Mouse (Mus musculus) neural tube, embryonic 14.5 days (tissue): Measurements from ENCODE around the gene Sik3. TPM values are rescaled to one million over a fixed set of nuclear protein-coding genes. Genes with fewer than 3 reads are reported as not detected.

Experiments
- ATAC-seq: fragments of 200-750 bp; cut with Nextera tagmentation; 2 replicates; pipeline ENCODE4 v1.8.0; 2017; ENCODE audit warnings: low read depth, mild to moderate bottlenecking, moderate TSS enrichment, moderate library complexity
- H3K27ac ChIP-seq: fragments of 300-500 bp; sonication (generic); 2 replicates; pipeline ENCODE4 v1.5.1; 2014; ENCODE audit warnings: low read depth, mild to moderate bottlenecking, control low read depth, low read length, moderate library complexity, mixed read lengths
- H3K27me3 ChIP-seq: fragments of 300-500 bp; sonication (generic); 2 replicates; pipeline ENCODE4 v1.6.1; 2014; ENCODE audit warnings: low read length; ENCODE audit not compliant: control insufficient read depth, insufficient read depth
- H3K36me3 ChIP-seq: fragments of 300-500 bp; sonication (generic); 2 replicates; pipeline ENCODE4 v1.6.1; 2014; ENCODE audit warnings: low read length, mixed read lengths; ENCODE audit not compliant: control insufficient read depth, insufficient read depth
- H3K4me1 ChIP-seq: fragments of 300-500 bp; sonication (generic); 2 replicates; pipeline ENCODE4 v1.6.1; 2014; ENCODE audit warnings: low read length; ENCODE audit not compliant: control insufficient read depth, insufficient read depth
- H3K4me2 ChIP-seq: fragments of 300-500 bp; sonication (generic); 2 replicates; pipeline ENCODE4 v1.6.1; 2014; ENCODE audit warnings: mild to moderate bottlenecking, low read depth, low read length, control low read depth
- H3K4me3 ChIP-seq: fragments of 300-500 bp; sonication (generic); 2 replicates; pipeline ENCODE4 v1.5.1; 2014; ENCODE audit warnings: low read depth, low read length, control low read depth, mixed read lengths
- H3K9ac ChIP-seq: fragments of 300-500 bp; sonication (generic); replicated peaks from 2 replicates; pipeline ENCODE4 v1.6.1; 2014; ENCODE audit warnings: low read depth, mild to moderate bottlenecking, control low read depth, low read length, mixed read lengths
- H3K9me3 ChIP-seq: fragments of 300-500 bp; sonication (generic); 2 replicates; pipeline ENCODE4 v1.6.1; 2016; ENCODE audit warnings: low read length; ENCODE audit not compliant: control insufficient read depth
- WGBS: fragments of 180-500 bp; shearing (Covaris S2); extraction: QIAGEN DNeasy Blood & Tissue Kit; methylation state at CpG from one replicate; pipeline ENCODE4 v1.1.7; 2014; 5-methylcytosine and 5-hydroxymethylcytosine counted together
- polyA plus RNA-seq: library from polyadenylated mRNA; unstranded; fragments of >200 nt; fragmentation: Nextera tagmentation; extraction: Ambion mirVana; gene quantifications from 2 replicates; pipeline ENCODE4 v1.2.1, GENCODE M21; 2014

Gene Sik3
- polyA plus RNA-seq, 1 experiment from 2014 or later = 10.5 TPM

GRCm38 (mm10) chr9:46214946-46215337, 202.3 kb downstream of the Sik3 start:
- H3K27ac ChIP-seq = no peak overlapping the region
- H3K4me1 ChIP-seq = no peaks in the 10 kb centered on the region
- no peaks in the 10 kb centered on the region for H3K27me3 ChIP-seq
- peaks cover 15% of the 10 kb centered on the region for H3K36me3 ChIP-seq
- H3K4me3 ChIP-seq = no peak overlapping the region
- H3K4me2 ChIP-seq = no peak overlapping the region
- 94% methylated on average over 10 of the region's 10 CpGs for WGBS
- H3K9me3 ChIP-seq = no peaks in the 10 kb centered on the region
- ATAC-seq = no peak
- H3K9ac ChIP-seq = no peak overlapping the region

DNA sequence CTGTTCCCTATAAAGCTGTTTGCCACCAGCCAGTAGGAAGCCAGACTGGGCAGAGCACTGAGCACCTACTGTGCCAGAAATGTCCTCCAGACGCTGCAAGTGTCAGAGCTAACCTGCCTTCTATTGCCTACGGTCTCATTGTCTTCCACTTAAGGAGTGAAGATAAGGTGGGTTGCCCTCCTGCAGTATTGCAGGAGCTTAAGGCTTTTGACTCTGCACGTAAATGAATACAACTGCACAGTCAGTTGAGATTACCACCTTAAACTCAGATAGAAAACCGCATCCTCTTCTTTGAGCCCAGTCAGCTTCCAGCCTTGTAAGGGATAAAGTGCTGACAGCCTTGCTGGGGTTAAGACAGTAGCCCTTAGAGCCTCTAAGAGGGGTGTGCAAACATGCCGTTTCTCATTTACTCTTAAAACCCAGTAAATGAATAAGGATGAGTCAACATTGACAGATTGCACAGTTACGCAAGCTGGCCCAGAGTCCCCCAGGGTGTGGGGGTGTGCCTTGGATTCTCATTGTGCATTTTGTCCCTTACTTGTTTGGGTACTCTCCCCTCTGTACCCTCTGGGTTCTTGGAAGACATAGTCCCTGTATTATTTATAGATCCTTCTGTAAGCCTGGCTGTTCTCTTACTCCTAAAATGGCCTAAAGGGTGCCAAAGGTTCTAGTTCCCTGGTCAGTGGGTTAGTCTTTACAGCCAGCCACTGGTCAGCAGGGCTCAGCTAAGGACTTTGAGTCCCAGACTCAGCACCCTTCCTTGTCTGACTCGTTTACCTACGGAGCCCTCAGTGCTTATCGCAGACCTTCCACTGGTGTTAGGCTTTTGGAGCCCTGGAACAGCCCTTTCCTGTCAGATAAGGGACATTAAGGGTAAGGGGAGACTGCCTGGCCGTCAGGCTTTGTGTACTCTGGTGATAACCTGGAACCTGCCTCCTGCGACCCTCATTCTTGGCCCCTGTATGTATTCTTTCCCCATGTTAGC, 203.0 kb downstream of the Sik3 start:
- Histone ChIP-seq H3K27ac (no peak overlapping the region), H3K9ac (no peak overlapping the region), H3K4me3 (no peak overlapping the region), H3K9me3 (no peaks in the 10 kb centered on the region), H3K27me3 (no peaks in the 10 kb centered on the region), H3K36me3 (peaks cover 17% of the 10 kb centered on the region), H3K4me2 (no peak overlapping the region), H3K4me1 (no peaks in the 10 kb centered on the region)
- WGBS = 85% methylated on average over 11 of the region's 11 CpGs
- ATAC-seq = no peak

GRCm38 (mm10) chr9:46216744-46217470, 204.3 kb downstream of the Sik3 start:
- peaks cover 22% of the 10 kb centered on the region for H3K36me3 ChIP-seq
- ATAC-seq = no peak
- 96% methylated on average over 13 of the region's 13 CpGs for WGBS

DNA sequence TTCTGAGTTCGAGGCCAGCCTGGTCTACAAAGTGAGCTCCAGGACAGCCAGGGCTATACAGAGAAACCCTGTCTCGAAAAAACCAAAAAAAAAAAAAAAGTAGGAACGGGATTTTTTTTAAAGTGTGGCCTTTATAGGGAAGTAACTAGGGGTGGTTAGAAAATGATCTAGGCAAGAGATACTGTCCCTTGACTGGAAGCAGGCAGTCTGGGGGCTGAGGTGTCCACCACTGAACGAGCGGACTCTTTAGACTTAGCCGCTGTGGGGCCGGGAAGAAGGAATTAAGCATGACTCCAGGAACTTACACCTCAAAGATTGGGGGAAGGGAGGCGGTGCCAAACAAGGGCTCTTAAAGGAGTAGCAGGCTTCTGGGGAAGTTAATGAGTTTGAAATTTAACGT, 205.6 kb downstream of the Sik3 start:
- Histone ChIP-seq H3K9me3 (no peaks in the 10 kb centered on the region), H3K4me3 (no peak overlapping the region), H3K36me3 (peaks cover 17% of the 10 kb centered on the region), H3K27me3 (no peaks in the 10 kb centered on the region), H3K4me1 (no peaks in the 10 kb centered on the region), H3K9ac (no peak overlapping the region), H3K4me2 (no peak overlapping the region), H3K27ac (no peak overlapping the region)
- 82% methylated on average over 9 of the region's 9 CpGs for WGBS
- ATAC-seq = no peak

More at GRCm38 (mm10) chr9:46216744-46217470, 204.3 kb downstream of the Sik3 start:
- Histone ChIP-seq H3K4me2 (no peak overlapping the region), H3K9me3 (no peaks in the 10 kb centered on the region), H3K9ac (no peak overlapping the region), H3K27ac (no peak overlapping the region), H3K4me3 (no peak overlapping the region), H3K27me3 (no peaks in the 10 kb centered on the region), H3K4me1 (no peaks in the 10 kb centered on the region)

GRCm38 (mm10) chr9:46223090-46223489, 210.5 kb downstream of the Sik3 start:
- Histone ChIP-seq H3K4me2 (no peak overlapping the region), H3K27me3 (no peaks in the 10 kb centered on the region), H3K4me1 (no peaks in the 10 kb centered on the region), H3K4me3 (no peak overlapping the region), H3K27ac (no peak overlapping the region), H3K9ac (no peak overlapping the region), H3K9me3 (no peaks in the 10 kb centered on the region), H3K36me3 (peaks cover 17% of the 10 kb centered on the region)
- ATAC-seq = no peak
- 87% methylated on average over 6 of the region's 6 CpGs for WGBS

GRCm38 (mm10) chr9:46224101-46224500, 211.5 kb downstream of the Sik3 start:
- 90% methylated on average over 3 of the region's 3 CpGs for WGBS
- Histone ChIP-seq H3K9ac (no peak overlapping the region), H3K4me2 (no peak overlapping the region), H3K9me3 (no peaks in the 10 kb centered on the region), H3K4me1 (no peaks in the 10 kb centered on the region), H3K4me3 (no peak overlapping the region), H3K27ac (no peak overlapping the region), H3K27me3 (no peaks in the 10 kb centered on the region), H3K36me3 (peaks cover 17% of the 10 kb centered on the region)
- no peak for ATAC-seq

GRCm38 (mm10) chr9:46224945-46225660, 212.5 kb downstream of the Sik3 start:
- H3K36me3 ChIP-seq = peaks cover 14% of the 10 kb centered on the region
- H3K27ac ChIP-seq = no peak overlapping the region
- no peaks in the 10 kb centered on the region for H3K4me1 ChIP-seq
- H3K9ac ChIP-seq = no peak overlapping the region
- no peak overlapping the region for H3K4me2 ChIP-seq
- no peaks in the 10 kb centered on the region for H3K27me3 ChIP-seq
- no peaks in the 10 kb centered on the region for H3K9me3 ChIP-seq
- H3K4me3 ChIP-seq = no peak overlapping the region
- ATAC-seq = no peak
- 69% methylated on average over 5 of the region's 5 CpGs for WGBS

DNA sequence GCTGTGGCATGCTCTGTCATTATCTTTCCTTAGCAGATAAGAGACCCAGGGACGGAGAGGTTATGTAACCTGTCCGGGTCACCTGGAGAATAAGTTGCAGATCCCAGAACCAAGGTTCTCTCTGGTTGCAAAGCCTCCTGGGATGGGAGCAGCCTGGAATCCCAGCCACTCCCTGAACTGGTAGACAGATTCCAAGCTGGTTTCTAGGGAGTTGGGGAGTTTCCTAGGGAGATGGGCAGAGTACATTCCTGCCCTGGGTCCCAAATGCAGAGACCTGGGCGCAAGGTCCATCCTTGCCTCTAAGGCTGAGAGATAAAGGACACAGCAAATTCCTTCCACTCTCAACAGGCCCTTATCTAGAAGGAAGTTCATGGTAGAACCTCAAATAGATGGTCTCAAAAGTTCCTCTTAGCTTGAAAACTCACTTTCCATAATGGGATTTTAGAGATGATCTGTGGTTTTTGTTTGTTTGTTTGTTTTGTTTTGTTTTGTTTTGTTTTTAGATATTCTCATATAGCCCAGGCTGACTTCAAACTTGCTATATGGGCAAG, 214.5 kb downstream of the Sik3 start:
- H3K4me3 ChIP-seq = no peak overlapping the region
- no peaks in the 10 kb centered on the region for H3K27me3 ChIP-seq
- H3K9me3 ChIP-seq = no peaks in the 10 kb centered on the region
- no peak overlapping the region for H3K4me2 ChIP-seq
- H3K36me3 ChIP-seq = no peaks in the 10 kb centered on the region
- H3K9ac ChIP-seq = no peak overlapping the region
- no peak overlapping the region for H3K27ac ChIP-seq
- 97% methylated on average over 3 of the region's 3 CpGs for WGBS
- H3K4me1 ChIP-seq = no peaks in the 10 kb centered on the region; the same call in 1 of the 2 replicates
- no peak for ATAC-seq
